Mouse (Mus musculus): ENCODE data around the gene St7l.

DNA sequence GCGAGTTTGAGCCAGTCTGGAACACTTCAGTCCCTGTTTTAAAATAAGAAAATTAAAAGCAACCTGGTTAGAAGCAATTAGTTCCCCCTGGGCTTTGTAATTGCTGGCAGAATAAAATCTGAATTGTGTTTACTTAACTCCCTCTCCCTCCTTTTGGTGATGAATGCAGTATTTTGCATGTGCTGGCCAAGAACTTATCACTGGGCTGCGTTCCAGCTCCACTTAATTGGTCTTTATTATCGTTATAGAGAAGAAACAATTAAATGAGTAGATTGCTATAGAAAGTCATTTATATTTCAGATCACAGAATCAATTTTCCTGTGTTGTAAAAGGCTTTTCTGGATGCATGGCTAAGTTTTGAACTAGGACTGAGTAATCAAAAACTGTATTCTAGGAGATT is 32.3 kb downstream of the St7l start:
- no peak for TF ChIP-seq CTCF (IDR thresholded peaks at IDR 0.05; ENCODE audit: extremely low read depth, insufficient read depth, low read length)
- no peak for TF ChIP-seq POLR2A (IDR thresholded peaks at IDR 0.05; ENCODE audit: extremely low read depth, insufficient read depth, low read length)

All from cortical plate, adult 2 months (tissue).